Mouse (Mus musculus): Measurements from ENCODE around the gene Ppp4r1. TPM values are rescaled to one million over a fixed set of nuclear protein-coding genes. Genes with fewer than 3 reads are reported as not detected.
A peak's percentile ranks its signal among the peaks of the same experiment; 100 is the strongest.

Gene Ppp4r1
- polyA plus RNA-seq, 1 experiment from 2014 or later, result 51.0 TPM

DNA sequence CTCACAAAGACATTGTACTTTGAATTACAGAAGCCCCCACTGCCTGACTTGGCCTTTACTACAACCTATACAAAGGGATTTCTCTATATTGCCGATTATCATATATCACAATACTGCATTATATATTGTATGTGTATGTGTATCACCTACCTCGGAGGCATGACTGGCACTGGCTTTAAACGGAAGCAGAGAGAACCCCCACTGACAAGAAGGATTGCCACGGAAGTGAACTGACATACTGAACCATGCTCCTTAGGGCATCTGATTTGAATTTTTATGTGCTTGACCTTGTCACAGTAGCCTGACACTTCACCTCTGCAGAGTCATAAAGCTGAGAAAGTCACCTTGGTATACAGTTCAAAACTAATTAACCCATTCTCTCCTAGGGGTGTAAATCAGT is 39.4 kb upstream of the Ppp4r1 start:
- Histone ChIP-seq H3K4me3 (ENCODE audit: low read depth, low read length) (no peak overlapping the region), H3K9me3 (ENCODE audit: control insufficient read depth, low read length) (no peaks in the 10 kb centered on the region), H3K4me1 (ENCODE audit: control insufficient read depth, insufficient read depth, low read length) (0 out of 2 replicates have a peak, but pooled peaks cover 5% of the 10 kb centered on the region), H3K4me2 (no peak overlapping the region), H3K9ac (ENCODE audit: low read length) (no peak overlapping the region), H3K27ac (ENCODE audit: low read depth, low read length) (no peak overlapping the region), H3K36me3 (ENCODE audit: control insufficient read depth, insufficient read depth, low read length) (no peaks in the 10 kb centered on the region), H3K27me3 (ENCODE audit: control insufficient read depth, insufficient read depth, low read length) (no peaks in the 10 kb centered on the region)
- no peak for DNase-seq (ENCODE audit: low spot score, missing footprints)
- ATAC-seq (ENCODE audit: low FRiP score), result no peak; the same call in 1 of the 2 replicates
- WGBS, result 73% methylated on average over 4 of the region's 4 CpGs

- Histone ChIP-seq H3K27me3 (ENCODE audit: control insufficient read depth, insufficient read depth, low read length) (no peaks in the 10 kb centered on the region), H3K4me2 (no peak overlapping the region), H3K9me3 (ENCODE audit: control insufficient read depth, low read length) (no peaks in the 10 kb centered on the region), H3K36me3 (ENCODE audit: control insufficient read depth, insufficient read depth, low read length) (no peaks in the 10 kb centered on the region), H3K4me3 (ENCODE audit: low read depth, low read length) (no peak overlapping the region), H3K4me1 (ENCODE audit: control insufficient read depth, insufficient read depth, low read length) (0 out of 2 replicates have a peak, but pooled peaks cover 5% of the 10 kb centered on the region), H3K9ac (ENCODE audit: low read length) (no peak overlapping the region), H3K27ac (ENCODE audit: low read depth, low read length) (no peak overlapping the region)
- 85% methylated on average over 11 of the region's 11 CpGs for WGBS
- ATAC-seq (ENCODE audit: low FRiP score) (no peak), DNase-seq (ENCODE audit: low spot score, missing footprints) (no peak)
Measured at GRCm38 (mm10) chr17:65743664-65744330, 38.6 kb upstream of the Ppp4r1 start.

- WGBS, result 62% methylated on average over 6 of the region's 6 CpGs
- H3K27me3 ChIP-seq (ENCODE audit: control insufficient read depth, insufficient read depth, low read length), result no peaks in the 10 kb centered on the region
- no peak overlapping the region for H3K27ac ChIP-seq (ENCODE audit: low read depth, low read length)
- H3K36me3 ChIP-seq (ENCODE audit: control insufficient read depth, insufficient read depth, low read length), result no peaks in the 10 kb centered on the region
- ATAC-seq (ENCODE audit: low FRiP score), result peak; percentile 39; the same call in 1 of the 2 replicates
- H3K9ac ChIP-seq (ENCODE audit: low read length), result no peak overlapping the region
- DNase-seq (ENCODE audit: low spot score, missing footprints), result no peak
- no peak overlapping the region for H3K4me2 ChIP-seq
- H3K4me3 ChIP-seq (ENCODE audit: low read depth, low read length), result no peak overlapping the region
- 0 out of 2 replicates have a peak, but pooled peaks cover 5% of the 10 kb centered on the region for H3K4me1 ChIP-seq (ENCODE audit: control insufficient read depth, insufficient read depth, low read length)
- H3K9me3 ChIP-seq (ENCODE audit: control insufficient read depth, low read length), result no peaks in the 10 kb centered on the region; the same call in 1 of the 2 replicates
Measured at GRCm38 (mm10) chr17:65746314-65746713, 36.1 kb upstream of the Ppp4r1 start.

DNA sequence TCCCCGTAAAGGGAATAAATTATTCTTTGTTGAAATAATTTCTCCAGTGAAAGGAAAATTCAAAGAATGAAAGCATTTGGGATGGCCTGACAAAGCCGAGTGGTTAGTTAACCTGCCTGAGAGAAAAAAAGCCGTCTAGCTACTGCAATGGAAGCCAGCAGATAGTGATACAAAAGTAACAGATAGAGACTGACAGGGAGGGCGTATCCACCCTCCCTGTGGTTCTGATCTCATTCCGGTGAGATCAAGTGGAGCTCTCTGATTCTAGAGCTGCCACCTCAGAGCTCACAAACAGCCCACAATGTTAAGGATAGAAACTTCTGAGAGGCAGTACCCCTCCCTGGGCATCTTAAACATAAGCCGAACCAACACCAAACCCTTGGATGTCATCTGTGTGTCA is 33.4 kb upstream of the Ppp4r1 start:
- 0 out of 2 replicates have a peak, but pooled peaks cover 2% of the 10 kb centered on the region for H3K4me1 ChIP-seq (ENCODE audit: control insufficient read depth, insufficient read depth, low read length)
- no peak overlapping the region for H3K27ac ChIP-seq (ENCODE audit: low read depth, low read length)
- DNase-seq (ENCODE audit: low spot score, missing footprints) (no peak), ATAC-seq (ENCODE audit: low FRiP score) (no peak)
- H3K9me3 ChIP-seq (ENCODE audit: control insufficient read depth, low read length), result no peaks in the 10 kb centered on the region; the same call in 1 of the 2 replicates
- no peak overlapping the region for H3K9ac ChIP-seq (ENCODE audit: low read length)
- 95% methylated on average over 6 of the region's 6 CpGs for WGBS
- no peak overlapping the region for H3K4me2 ChIP-seq
- no peaks in the 10 kb centered on the region for H3K27me3 ChIP-seq (ENCODE audit: control insufficient read depth, insufficient read depth, low read length)
- no peak overlapping the region for H3K4me3 ChIP-seq (ENCODE audit: low read depth, low read length)
- no peaks in the 10 kb centered on the region for H3K36me3 ChIP-seq (ENCODE audit: control insufficient read depth, insufficient read depth, low read length)

DNA sequence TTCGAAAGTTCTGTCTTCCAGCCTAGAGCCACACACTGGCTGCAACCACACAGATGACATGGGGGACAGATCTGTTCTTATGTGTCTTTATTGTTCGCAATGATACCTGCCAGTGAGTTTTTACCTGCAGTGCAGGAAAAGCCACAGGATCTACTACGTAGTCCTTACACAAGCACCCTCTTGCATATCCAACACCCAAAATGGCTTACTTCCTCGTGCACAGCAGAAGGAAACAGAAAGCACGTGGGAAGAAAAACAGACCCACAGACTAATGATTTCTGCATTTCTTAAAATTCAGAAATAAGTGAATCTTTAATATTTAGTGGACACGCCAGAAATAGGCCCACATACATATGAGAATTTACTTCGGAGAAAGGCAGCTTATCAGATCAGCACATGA is 32.6 kb upstream of the Ppp4r1 start:
- Histone ChIP-seq H3K4me3 (ENCODE audit: low read depth, low read length) (no peak overlapping the region), H3K27me3 (ENCODE audit: control insufficient read depth, insufficient read depth, low read length) (no peaks in the 10 kb centered on the region), H3K4me1 (ENCODE audit: control insufficient read depth, insufficient read depth, low read length) (0 out of 2 replicates have a peak, but pooled peaks cover 2% of the 10 kb centered on the region), H3K9me3 (ENCODE audit: control insufficient read depth, low read length) (no peaks in the 10 kb centered on the region; the same call in 1 of the 2 replicates), H3K4me2 (no peak overlapping the region), H3K27ac (ENCODE audit: low read depth, low read length) (no peak overlapping the region), H3K9ac (ENCODE audit: low read length) (no peak overlapping the region), H3K36me3 (ENCODE audit: control insufficient read depth, insufficient read depth, low read length) (no peaks in the 10 kb centered on the region)
- DNase-seq (ENCODE audit: low spot score, missing footprints), result no peak
- no peak for ATAC-seq (ENCODE audit: low FRiP score)
- WGBS, result 91% methylated on average over 7 of the region's 7 CpGs

DNA sequence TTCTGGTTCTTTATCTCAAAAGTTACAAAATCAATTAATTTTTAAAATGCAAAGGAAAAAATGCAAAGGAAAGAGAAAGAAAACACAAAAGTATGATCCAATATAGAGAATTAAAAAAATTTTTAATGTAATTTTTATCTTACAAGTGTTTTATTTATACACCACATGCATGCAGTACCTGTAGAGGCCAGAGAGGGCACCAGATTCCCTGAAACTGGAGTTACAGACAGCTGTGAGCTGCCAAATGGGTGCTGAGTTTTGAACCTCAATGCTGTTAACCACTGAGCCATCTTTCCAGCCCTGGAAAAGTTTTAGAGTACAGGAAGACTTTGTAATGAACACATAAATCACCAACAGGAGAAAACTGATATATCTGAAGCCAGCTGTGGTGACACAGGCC is 32.1 kb upstream of the Ppp4r1 start:
- H3K9ac ChIP-seq (ENCODE audit: low read length), result no peak overlapping the region
- H3K36me3 ChIP-seq (ENCODE audit: control insufficient read depth, insufficient read depth, low read length), result no peaks in the 10 kb centered on the region
- ATAC-seq (ENCODE audit: low FRiP score), result no peak
- no peak for DNase-seq (ENCODE audit: low spot score, missing footprints)
- no peaks in the 10 kb centered on the region; the same call in 1 of the 2 replicates for H3K9me3 ChIP-seq (ENCODE audit: control insufficient read depth, low read length)
- no peak overlapping the region for H3K27ac ChIP-seq (ENCODE audit: low read depth, low read length)
- H3K27me3 ChIP-seq (ENCODE audit: control insufficient read depth, insufficient read depth, low read length), result no peaks in the 10 kb centered on the region
- H3K4me1 ChIP-seq (ENCODE audit: control insufficient read depth, insufficient read depth, low read length), result 0 out of 2 replicates have a peak, but pooled peaks cover 2% of the 10 kb centered on the region
- no peak overlapping the region for H3K4me2 ChIP-seq
- H3K4me3 ChIP-seq (ENCODE audit: low read depth, low read length), result no peak overlapping the region

- no peak overlapping the region for H3K4me3 ChIP-seq (ENCODE audit: low read depth, low read length)
- no peaks in the 10 kb centered on the region for H3K27me3 ChIP-seq (ENCODE audit: control insufficient read depth, insufficient read depth, low read length)
- H3K4me2 ChIP-seq, result no peak overlapping the region
- DNase-seq (ENCODE audit: low spot score, missing footprints) (no peak), ATAC-seq (ENCODE audit: low FRiP score) (no peak)
- H3K9me3 ChIP-seq (ENCODE audit: control insufficient read depth, low read length), result no peaks in the 10 kb centered on the region; the same call in 1 of the 2 replicates
- no peak overlapping the region for H3K9ac ChIP-seq (ENCODE audit: low read length)
- H3K4me1 ChIP-seq (ENCODE audit: control insufficient read depth, insufficient read depth, low read length), result no peaks in the 10 kb centered on the region
- no peak overlapping the region for H3K27ac ChIP-seq (ENCODE audit: low read depth, low read length)
- WGBS, result 98% methylated on average over 6 of the region's 6 CpGs
- no peaks in the 10 kb centered on the region for H3K36me3 ChIP-seq (ENCODE audit: control insufficient read depth, insufficient read depth, low read length)
Measured at GRCm38 (mm10) chr17:65753130-65753529, 29.2 kb upstream of the Ppp4r1 start.

DNA sequence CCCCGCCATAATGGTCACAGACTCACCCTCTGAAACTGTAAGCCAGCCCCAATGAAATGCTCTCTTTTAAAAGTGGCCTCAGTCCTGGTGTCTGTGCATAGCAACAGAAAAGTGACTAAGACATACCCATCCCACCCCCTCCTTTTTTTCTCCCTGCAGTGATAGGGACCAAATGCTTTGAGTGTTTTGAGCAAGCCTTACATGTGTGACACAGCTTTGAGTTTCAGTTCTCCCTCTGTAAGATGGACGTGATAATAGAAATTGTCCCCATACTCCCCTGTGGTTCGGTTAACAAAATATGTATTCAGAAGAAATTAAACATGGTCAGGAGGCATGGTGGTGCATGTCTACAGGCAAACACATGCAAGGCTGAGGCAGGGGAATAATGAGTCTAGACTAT is 26.5 kb upstream of the Ppp4r1 start:
- no peaks in the 10 kb centered on the region for H3K4me1 ChIP-seq (ENCODE audit: control insufficient read depth, insufficient read depth, low read length)
- no peaks in the 10 kb centered on the region for H3K27me3 ChIP-seq (ENCODE audit: control insufficient read depth, insufficient read depth, low read length)
- no peak overlapping the region for H3K4me2 ChIP-seq
- no peak for ATAC-seq (ENCODE audit: low FRiP score)
- no peaks in the 10 kb centered on the region for H3K9me3 ChIP-seq (ENCODE audit: control insufficient read depth, low read length)
- no peak overlapping the region for H3K9ac ChIP-seq (ENCODE audit: low read length)
- no peak overlapping the region for H3K27ac ChIP-seq (ENCODE audit: low read depth, low read length)
- no peaks in the 10 kb centered on the region for H3K36me3 ChIP-seq (ENCODE audit: control insufficient read depth, insufficient read depth, low read length)
- WGBS, result 92% methylated on average over 3 of the region's 3 CpGs
- no peak for DNase-seq (ENCODE audit: low spot score, missing footprints)
- no peak overlapping the region for H3K4me3 ChIP-seq (ENCODE audit: low read depth, low read length)

GRCm38 (mm10) chr17:65757150-65757549 is 25.2 kb upstream of the Ppp4r1 start:
- Histone ChIP-seq H3K9ac (ENCODE audit: low read length) (no peak overlapping the region), H3K4me3 (ENCODE audit: low read depth, low read length) (no peak overlapping the region), H3K36me3 (ENCODE audit: control insufficient read depth, insufficient read depth, low read length) (no peaks in the 10 kb centered on the region), H3K27ac (ENCODE audit: low read depth, low read length) (no peak overlapping the region), H3K4me1 (ENCODE audit: control insufficient read depth, insufficient read depth, low read length) (no peaks in the 10 kb centered on the region), H3K4me2 (no peak overlapping the region), H3K27me3 (ENCODE audit: control insufficient read depth, insufficient read depth, low read length) (no peaks in the 10 kb centered on the region), H3K9me3 (ENCODE audit: control insufficient read depth, low read length) (no peaks in the 10 kb centered on the region)
- ATAC-seq (ENCODE audit: low FRiP score) (no peak), DNase-seq (ENCODE audit: low spot score, missing footprints) (no peak)
- 90% methylated on average over 6 of the region's 6 CpGs for WGBS
